Mouse (Mus musculus): ENCODE measurements around the gene 1700001F09Rik.
A peak's percentile ranks its signal among the peaks of the same experiment; 100 is the strongest.
"Not testable (repeated sequence)": the region's sequence is repeated elsewhere in the genome, so short reads cannot be mapped to it uniquely, and the experiment has no call there.

1700001F09Rik gene

GRCm38 (mm10) chr14:43347711-43348110 is at the start of gene 1700001F09Rik:
Gene 1700001F09Rik, minus strand, starts transcription at chr14:43347811.
- DNase-seq, result not testable (repeated sequence)

GRCm38 (mm10) chr14:43361713-43362112 is 14.1 kb upstream of the 1700001F09Rik start:
- peak; percentile 6 to 27 for DNase-seq

- peak; percentile 9 to 19 for DNase-seq
Observed at GRCm38 (mm10) chr14:43359246-43359645, 11.6 kb upstream of the 1700001F09Rik start.

GRCm38 (mm10) chr14:43357496-43357895 is 9.9 kb upstream of the 1700001F09Rik start:
- DNase-seq, result not testable (repeated sequence)

GRCm38 (mm10) chr14:43352944-43353343 is 5.3 kb upstream of the 1700001F09Rik start:
- not testable (repeated sequence) for DNase-seq

- not testable (repeated sequence) for DNase-seq
Observed at GRCm38 (mm10) chr14:43337646-43338045, 10.0 kb downstream of the 1700001F09Rik start.

- DNase-seq, result not testable (repeated sequence)
Observed at GRCm38 (mm10) chr14:43331362-43331880, 16.2 kb downstream of the 1700001F09Rik start.

GRCm38 (mm10) chr14:43328603-43329002 is 19.0 kb downstream of the 1700001F09Rik start:
- not testable (repeated sequence) for DNase-seq

- not testable (repeated sequence) for DNase-seq
Observed at GRCm38 (mm10) chr14:43319516-43319915, 28.1 kb downstream of the 1700001F09Rik start.

GRCm38 (mm10) chr14:43293503-43293902 is 54.1 kb downstream of the 1700001F09Rik start, which contains the start of gene Gm8127:
Gene Gm8127, minus strand, starts transcription at chr14:43293832.
- not testable (repeated sequence) for DNase-seq
